Mouse (Mus musculus) urinary bladder, postnatal 36 days (tissue): Measurements from ENCODE around the gene Wwox.

Experiments
- DNase-seq, 2 experiments: peaks; one replicate each; pipeline ENCODE4 v3.0.0; 2022; ENCODE audit warnings: low spot score in 2 of 2, mixed read lengths in 1 of 2

Gene Wwox

GRCm38 (mm10) chr8:114731260-114732140 lies 292.0 kb downstream of the Wwox start:
- no peak for DNase-seq

GRCm38 (mm10) chr8:114743185-114743915 lies 303.9 kb downstream of the Wwox start:
- no peak for DNase-seq

- DNase-seq: no peak
Measured at GRCm38 (mm10) chr8:114746373-114746772, 306.9 kb downstream of the Wwox start.

- DNase-seq: no peak
Measured at GRCm38 (mm10) chr8:114751376-114752135, 312.1 kb downstream of the Wwox start.

GRCm38 (mm10) chr8:114759621-114760020 lies 320.2 kb downstream of the Wwox start:
- no peak for DNase-seq

- DNase-seq: no peak
Measured at GRCm38 (mm10) chr8:114768536-114768935, 329.1 kb downstream of the Wwox start.

- DNase-seq: peak; percentile 59 to 67
Measured at GRCm38 (mm10) chr8:114770856-114771776, 331.7 kb downstream of the Wwox start.

GRCm38 (mm10) chr8:114772276-114772849 lies 332.9 kb downstream of the Wwox start:
- no peak for DNase-seq

- peak; percentile 29 to 76 for DNase-seq
Measured at GRCm38 (mm10) chr8:114773461-114774414, 334.3 kb downstream of the Wwox start.

GRCm38 (mm10) chr8:114774415-114774775 lies 334.9 kb downstream of the Wwox start:
- no peak for DNase-seq

GRCm38 (mm10) chr8:114775543-114775942 lies 336.1 kb downstream of the Wwox start:
- no peak for DNase-seq

GRCm38 (mm10) chr8:114776696-114777095 lies 337.2 kb downstream of the Wwox start:
- no peak for DNase-seq

- DNase-seq: no peak
Measured at GRCm38 (mm10) chr8:114777271-114777980, 338.0 kb downstream of the Wwox start.

- DNase-seq: no peak
Measured at GRCm38 (mm10) chr8:114779002-114779401, 339.5 kb downstream of the Wwox start.

GRCm38 (mm10) chr8:114783321-114783720 lies 343.9 kb downstream of the Wwox start:
- no peak for DNase-seq

- DNase-seq: no peak
Measured at GRCm38 (mm10) chr8:114785834-114786233, 346.4 kb downstream of the Wwox start.

GRCm38 (mm10) chr8:114789616-114790015 lies 350.2 kb downstream of the Wwox start:
- DNase-seq: no peak

- no peak for DNase-seq
Measured at GRCm38 (mm10) chr8:114790754-114791153, 351.3 kb downstream of the Wwox start.

GRCm38 (mm10) chr8:114793682-114794081 lies 354.2 kb downstream of the Wwox start:
- DNase-seq: no peak
